Mouse (Mus musculus): Measurements from ENCODE around the gene Nkx6-1. TPM values are rescaled to one million over a fixed set of nuclear protein-coding genes. Genes with fewer than 3 reads are reported as not detected.

Nkx6-1 gene
- polyA plus RNA-seq, 1 experiment from 2014 or later, result 0.05 TPM

DNA sequence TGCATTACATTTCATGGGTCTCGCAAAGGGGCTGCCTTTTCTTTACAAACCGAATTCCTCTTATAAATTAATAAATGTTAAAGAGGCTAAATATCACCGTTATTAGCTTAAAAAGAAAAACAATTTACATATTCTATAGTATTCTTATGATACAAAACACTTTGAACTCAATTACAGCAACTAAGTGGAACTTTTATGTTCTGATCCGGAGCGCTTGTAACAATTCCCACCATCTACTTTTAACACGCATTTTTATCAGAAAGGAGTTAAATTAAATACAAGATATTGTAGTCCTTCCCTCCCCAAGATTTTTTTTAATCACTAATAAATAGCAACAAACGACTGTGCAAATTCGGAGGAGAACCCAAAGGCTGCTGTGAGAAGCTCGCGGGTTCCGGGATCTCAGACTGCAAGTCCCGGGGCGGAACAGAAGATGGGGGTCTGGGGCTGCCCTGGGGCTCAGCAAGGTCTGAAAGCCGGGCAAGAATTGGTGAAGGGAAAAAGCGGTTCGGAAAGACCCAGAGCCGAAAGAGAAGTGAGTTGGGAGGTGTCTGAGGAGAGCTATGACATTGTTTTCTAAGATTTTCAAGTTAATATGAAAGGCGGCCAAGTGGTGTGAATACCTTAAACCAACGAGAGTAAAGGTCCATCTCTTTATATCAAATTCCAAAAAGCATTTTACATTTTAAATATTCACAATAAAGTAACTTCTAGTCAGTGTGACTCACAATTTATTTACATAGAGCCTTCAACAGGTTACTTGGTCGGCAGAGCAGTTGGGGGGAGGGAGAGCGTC, 6.4 kb downstream of the Nkx6-1 start:
- Histone ChIP-seq H3K4me2 (no peak overlapping the region), H3K27me3 (peaks cover 98% of the 10 kb centered on the region), H3K36me3 (no peaks in the 10 kb centered on the region), H3K9ac (no peak overlapping the region), H3K27ac (no peak overlapping the region), H3K9me3 (replicated peaks) (no peaks in the 10 kb centered on the region), H3K4me3 (no peak overlapping the region), H3K4me1 (replicated peaks) (peaks cover 10% of the 10 kb centered on the region)
- ATAC-seq (replicated peaks; ENCODE audit: insufficient number of reproducible peaks, insufficient read depth, low FRiP score, low read depth), result no peak
- WGBS, result 3% methylated on average over 21 of the region's 21 CpGs

DNA sequence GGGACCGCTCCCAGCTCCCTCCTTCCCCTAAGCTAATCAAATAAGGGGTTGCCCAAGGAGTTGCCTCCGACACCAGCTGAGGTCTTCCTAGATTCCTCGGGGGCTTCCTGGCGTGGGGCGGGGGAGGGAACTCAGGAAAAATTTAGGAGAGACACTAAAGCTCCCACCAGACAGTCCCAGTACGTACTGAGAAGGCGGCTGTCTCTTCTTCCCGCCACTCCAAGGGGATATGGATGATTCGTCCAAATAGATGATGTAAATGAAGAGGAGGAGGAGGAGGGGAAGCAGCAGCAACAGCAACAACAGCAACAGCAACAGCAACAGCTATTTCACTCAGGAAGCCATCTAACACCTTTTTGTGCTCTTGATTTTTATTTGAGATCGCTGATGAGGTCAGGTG, 7.1 kb downstream of the Nkx6-1 start:
- no peak for ATAC-seq (replicated peaks; ENCODE audit: insufficient number of reproducible peaks, insufficient read depth, low FRiP score, low read depth)
- no peak overlapping the region for H3K4me3 ChIP-seq
- 4% methylated on average over 10 of the region's 10 CpGs for WGBS
- no peak overlapping the region for H3K27ac ChIP-seq
- H3K27me3 ChIP-seq, result peaks cover 98% of the 10 kb centered on the region
- H3K36me3 ChIP-seq, result no peaks in the 10 kb centered on the region
- H3K4me2 ChIP-seq, result no peak overlapping the region
- H3K9ac ChIP-seq, result no peak overlapping the region
- H3K4me1 ChIP-seq (replicated peaks), result peaks cover 5% of the 10 kb centered on the region; the same call in 1 of the 2 replicates
- H3K9me3 ChIP-seq (replicated peaks), result no peaks in the 10 kb centered on the region

DNA sequence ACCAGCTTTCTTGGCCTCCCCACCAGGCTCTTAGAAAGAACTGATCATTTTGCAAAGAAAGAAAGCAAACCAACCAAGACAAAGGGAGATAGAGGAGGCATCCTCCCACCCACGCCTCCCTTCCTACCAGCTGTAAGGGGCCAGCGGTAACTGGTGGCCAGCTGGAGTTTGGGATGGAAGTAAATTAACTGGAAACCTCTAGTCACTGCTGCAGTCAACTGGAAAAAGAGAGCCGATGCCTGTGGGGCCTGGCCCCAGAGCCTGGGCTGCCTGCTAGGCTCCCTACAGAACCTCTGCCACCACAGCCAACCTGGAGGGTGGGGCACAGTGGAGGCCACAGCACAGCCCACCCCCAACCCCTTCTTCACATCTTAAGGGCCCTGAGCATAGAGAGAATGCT, 8.7 kb downstream of the Nkx6-1 start:
- H3K36me3 ChIP-seq, result no peaks in the 10 kb centered on the region
- peaks cover 5% of the 10 kb centered on the region; the same call in 1 of the 2 replicates for H3K4me1 ChIP-seq (replicated peaks)
- no peak overlapping the region for H3K4me2 ChIP-seq
- peaks cover 92% of the 10 kb centered on the region for H3K27me3 ChIP-seq
- no peak for ATAC-seq (replicated peaks; ENCODE audit: insufficient number of reproducible peaks, insufficient read depth, low FRiP score, low read depth)
- H3K4me3 ChIP-seq, result no peak overlapping the region
- WGBS, result 14% methylated on average over 3 of the region's 3 CpGs
- no peaks in the 10 kb centered on the region for H3K9me3 ChIP-seq (replicated peaks)
- H3K27ac ChIP-seq, result no peak overlapping the region
- H3K9ac ChIP-seq, result no peak overlapping the region

DNA sequence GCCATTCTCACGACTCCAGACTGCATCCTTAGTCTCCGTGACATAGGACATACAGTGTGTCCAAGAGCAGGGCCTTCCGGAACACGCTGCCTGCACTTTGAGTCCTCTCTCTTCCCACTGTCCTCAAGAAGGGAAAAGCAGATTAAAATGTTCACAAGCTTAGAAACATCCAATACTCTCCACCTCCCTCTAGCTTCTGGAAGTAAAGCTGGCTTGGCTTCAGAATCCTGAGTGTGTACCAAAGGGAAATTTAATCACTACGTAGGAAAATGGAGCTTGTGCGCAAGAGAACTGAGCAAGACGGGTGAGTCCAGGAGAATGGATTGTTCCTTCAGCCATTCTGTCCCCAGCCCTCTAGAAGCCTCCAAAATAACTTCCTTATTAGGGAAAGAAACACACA, 9.4 kb downstream of the Nkx6-1 start:
- H3K4me3 ChIP-seq, result no peak overlapping the region
- no peaks in the 10 kb centered on the region for H3K36me3 ChIP-seq
- no peak overlapping the region for H3K9ac ChIP-seq
- WGBS, result 44% methylated on average over 7 of the region's 7 CpGs
- H3K27me3 ChIP-seq, result peaks cover 92% of the 10 kb centered on the region
- H3K9me3 ChIP-seq (replicated peaks), result no peaks in the 10 kb centered on the region
- no peak overlapping the region for H3K4me2 ChIP-seq
- ATAC-seq (replicated peaks; ENCODE audit: insufficient number of reproducible peaks, insufficient read depth, low FRiP score, low read depth), result no peak
- no peak overlapping the region for H3K27ac ChIP-seq
- H3K4me1 ChIP-seq (replicated peaks), result peaks cover 5% of the 10 kb centered on the region; the same call in 1 of the 2 replicates

DNA sequence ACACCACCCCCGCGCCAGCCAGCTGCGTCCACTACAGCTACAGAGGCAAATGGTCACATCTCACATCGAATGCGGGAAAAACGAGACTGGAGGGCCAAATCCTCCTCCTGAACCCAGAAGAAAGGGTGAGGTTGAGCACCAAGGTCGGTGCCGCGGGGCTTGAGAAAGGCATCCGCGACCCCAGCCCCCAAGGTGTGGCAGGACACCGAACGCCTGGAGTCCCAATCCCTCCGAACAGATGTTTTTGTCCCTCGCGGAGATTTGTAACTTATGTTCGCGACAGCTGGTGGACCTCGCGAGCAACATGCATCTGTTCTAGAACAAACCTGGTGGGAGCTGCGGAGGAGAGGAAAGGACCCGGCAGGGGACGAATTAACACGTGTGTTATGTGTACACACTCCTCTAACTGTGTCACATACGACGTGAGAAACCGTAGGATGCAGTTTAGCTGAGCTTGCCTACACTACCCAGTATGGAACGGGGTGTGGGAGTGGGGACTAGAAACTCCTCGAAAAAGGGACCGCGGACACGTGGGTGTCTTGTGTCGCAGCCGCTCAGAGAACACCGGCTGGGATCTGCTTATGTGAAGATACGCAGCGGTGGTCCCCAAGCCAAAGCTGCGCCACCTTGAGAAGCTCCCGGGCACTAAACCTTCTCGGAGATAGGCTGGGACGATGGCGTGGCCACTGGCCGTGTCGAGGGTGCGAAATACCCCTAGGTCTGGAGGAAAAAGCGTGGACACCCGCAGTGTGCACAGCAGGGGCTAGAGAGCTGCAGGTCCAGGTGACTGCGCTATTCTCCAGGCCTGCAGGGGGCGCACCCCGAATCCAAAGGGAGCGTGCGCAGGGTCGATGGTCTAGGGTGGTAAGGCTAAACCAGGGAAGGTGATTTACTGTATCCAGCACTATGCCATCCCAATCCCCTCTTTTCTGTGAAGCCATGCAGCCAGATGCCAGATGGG, 16.8 kb downstream of the Nkx6-1 start:
- Histone ChIP-seq H3K9ac (no peak overlapping the region), H3K27ac (no peak overlapping the region), H3K9me3 (replicated peaks) (no peaks in the 10 kb centered on the region), H3K4me3 (peak overlapping the region; percentile 14), H3K27me3 (peaks cover 91% of the 10 kb centered on the region), H3K36me3 (no peaks in the 10 kb centered on the region), H3K4me2 (no peak overlapping the region), H3K4me1 (replicated peaks) (peaks cover 9% of the 10 kb centered on the region; the same call in 1 of the 2 replicates)
- WGBS, result 5% methylated on average over 53 of the region's 53 CpGs
- no peak for ATAC-seq (replicated peaks; ENCODE audit: insufficient number of reproducible peaks, insufficient read depth, low FRiP score, low read depth)

DNA sequence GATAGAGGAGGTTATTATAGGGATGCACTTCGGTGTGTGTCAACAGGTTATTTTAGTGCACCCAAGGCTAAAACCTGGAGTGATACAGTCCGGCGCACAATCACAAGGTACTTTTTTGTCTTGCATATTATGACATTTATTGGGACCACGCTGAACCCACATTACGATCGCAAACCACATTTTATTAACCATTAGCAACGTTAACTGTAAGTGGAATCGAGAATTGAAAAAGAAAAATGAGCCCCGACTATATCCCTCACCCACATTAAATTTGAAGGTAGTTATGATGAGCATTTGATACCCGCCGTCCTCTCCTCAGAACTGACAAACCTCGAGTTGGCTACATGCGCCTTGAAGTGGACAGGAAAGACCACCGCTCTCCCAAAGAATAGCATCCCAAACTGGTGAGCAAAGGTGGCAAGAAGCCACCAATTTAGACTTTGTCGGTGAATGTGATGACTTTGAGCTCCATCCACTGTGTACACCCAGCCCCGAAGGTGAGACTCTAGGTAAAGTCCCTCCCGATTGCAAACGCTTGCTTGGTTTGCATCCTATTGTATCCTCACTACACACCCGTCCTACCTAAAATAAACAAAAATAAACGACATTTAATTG, 17.7 kb downstream of the Nkx6-1 start:
- no peak overlapping the region for H3K4me3 ChIP-seq
- ATAC-seq (replicated peaks; ENCODE audit: insufficient number of reproducible peaks, insufficient read depth, low FRiP score, low read depth), result no peak
- H3K27me3 ChIP-seq, result peaks cover 94% of the 10 kb centered on the region
- peaks cover 9% of the 10 kb centered on the region; the same call in 1 of the 2 replicates for H3K4me1 ChIP-seq (replicated peaks)
- WGBS, result 34% methylated on average over 20 of the region's 20 CpGs
- H3K4me2 ChIP-seq, result no peak overlapping the region
- no peak overlapping the region for H3K9ac ChIP-seq
- no peak overlapping the region for H3K27ac ChIP-seq
- no peaks in the 10 kb centered on the region for H3K36me3 ChIP-seq
- no peaks in the 10 kb centered on the region for H3K9me3 ChIP-seq (replicated peaks)

DNA sequence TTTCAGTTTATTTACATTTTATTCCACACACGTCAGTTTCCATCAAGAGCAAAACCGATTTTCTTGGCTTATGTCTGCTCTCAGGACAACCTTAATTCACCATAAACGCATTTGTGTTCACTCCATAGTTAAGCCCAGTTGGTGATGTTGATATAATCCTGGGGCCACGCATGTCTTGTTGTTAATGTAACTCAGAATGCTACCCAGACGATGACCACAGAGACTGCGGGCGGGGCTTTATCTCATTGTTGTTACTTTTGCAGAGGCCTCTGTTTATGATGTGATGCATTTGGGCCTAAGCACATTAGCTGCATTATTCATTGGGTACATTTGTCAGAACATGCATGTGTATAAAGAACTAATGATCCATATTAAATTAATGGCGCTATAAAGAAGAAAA, 19.7 kb downstream of the Nkx6-1 start:
- ATAC-seq (replicated peaks; ENCODE audit: insufficient number of reproducible peaks, insufficient read depth, low FRiP score, low read depth), result no peak
- 75% methylated on average over 8 of the region's 8 CpGs for WGBS

DNA sequence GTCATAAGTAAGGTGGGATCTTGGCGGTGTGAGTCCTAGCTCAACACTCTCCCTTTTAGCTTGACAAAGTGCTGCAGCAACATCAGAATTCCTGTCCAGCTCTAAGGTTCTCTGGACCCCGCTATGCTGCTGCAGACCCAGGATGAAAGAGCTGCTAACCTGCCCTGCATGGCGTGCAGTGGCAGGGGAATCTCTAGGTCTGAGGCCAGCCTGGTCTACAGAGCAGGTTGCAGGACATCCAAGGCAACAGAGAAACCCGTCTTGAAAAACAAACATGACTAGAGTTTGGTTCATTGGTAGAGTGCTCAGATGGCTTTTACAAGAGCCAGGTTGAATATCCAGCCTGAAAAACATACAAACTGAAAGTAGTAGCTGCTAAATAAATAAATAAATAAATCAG, 26.7 kb downstream of the Nkx6-1 start:
- WGBS, result 79% methylated on average over 4 of the region's 4 CpGs
- no peaks in the 10 kb centered on the region for H3K9me3 ChIP-seq (replicated peaks)
- H3K4me1 ChIP-seq (replicated peaks), result no peaks in the 10 kb centered on the region
- H3K9ac ChIP-seq, result no peak overlapping the region
- H3K4me2 ChIP-seq, result no peak overlapping the region
- no peaks in the 10 kb centered on the region for H3K36me3 ChIP-seq
- no peak overlapping the region for H3K27ac ChIP-seq
- no peak overlapping the region for H3K4me3 ChIP-seq
- H3K27me3 ChIP-seq, result peaks cover 16% of the 10 kb centered on the region; the same call in 1 of the 2 replicates
- no peak for ATAC-seq (replicated peaks; ENCODE audit: insufficient number of reproducible peaks, insufficient read depth, low FRiP score, low read depth)

More for the DNA sequence above, 19.7 kb downstream of the Nkx6-1 start:
- H3K4me1 ChIP-seq (replicated peaks), result peaks cover 9% of the 10 kb centered on the region; the same call in 1 of the 2 replicates
- H3K4me3 ChIP-seq, result no peak overlapping the region
- H3K4me2 ChIP-seq, result no peak overlapping the region
- H3K27ac ChIP-seq, result no peak overlapping the region
- H3K27me3 ChIP-seq, result peaks cover 82% of the 10 kb centered on the region
- H3K9ac ChIP-seq, result no peak overlapping the region
- no peaks in the 10 kb centered on the region for H3K9me3 ChIP-seq (replicated peaks)
- no peaks in the 10 kb centered on the region for H3K36me3 ChIP-seq

Other genes with a start within 250 kb of the Nkx6-1 start
- gene Cds1, start 100.1 kb upstream of the Nkx6-1 start, polyA plus RNA-seq (2015; fragmentation: Nextera tagmentation; extraction: Ambion mirVana), result 0.83 and 5.2 TPM in 2 replicates